Mouse (Mus musculus) testis, adult 2 months (tissue): ENCODE measurements around the gene Cel. TPM values are rescaled to one million over a fixed set of nuclear protein-coding genes. Genes with fewer than 3 reads are reported as not detected.

Experiments
- H3K27ac ChIP-seq: fragments of 200-500 bp; 2 replicates; pipeline ENCODE4 v1.5.1; 2012; ENCODE audit warnings: low read depth, low read length; ENCODE audit not compliant: control insufficient read depth, insufficient read depth
- H3K27me3 ChIP-seq: fragments of 200-500 bp; 2 replicates; pipeline ENCODE4 v1.6.1; 2012; ENCODE audit warnings: mild to moderate bottlenecking, low read length, moderate library complexity; ENCODE audit not compliant: control insufficient read depth, insufficient read depth
- H3K36me3 ChIP-seq: fragments of 200-500 bp; 2 replicates; pipeline ENCODE4 v1.6.1; 2012; ENCODE audit warnings: mild to moderate bottlenecking, low read length; ENCODE audit not compliant: control insufficient read depth, insufficient read depth
- H3K4me1 ChIP-seq: fragments of 200-500 bp; 2 replicates; pipeline ENCODE4 v1.6.1; 2012; ENCODE audit warnings: low read length; ENCODE audit not compliant: control insufficient read depth, insufficient read depth
- H3K4me3 ChIP-seq: fragments of 200-500 bp; 2 replicates; pipeline ENCODE4 v1.5.1; 2012; ENCODE audit warnings: low read depth, mild to moderate bottlenecking, low read length, moderate library complexity, mixed read lengths; ENCODE audit not compliant: control insufficient read depth
- CTCF ChIP-seq: fragments of 200-500 bp; IDR thresholded peaks from 2 replicates; pipeline ENCODE4 v1.5.1; 2012; ENCODE audit warnings: low read depth, mild to moderate bottlenecking, inconsistent platforms, low read length, moderate library complexity; ENCODE audit not compliant: control insufficient read depth, insufficient read depth, insufficient replicate concordance
- POLR2A ChIP-seq: fragments of 200-500 bp; IDR thresholded peaks from 2 replicates; pipeline ENCODE4 v1.6.1; 2012; ENCODE audit warnings: low read depth, mild to moderate bottlenecking, inconsistent platforms, low read length, moderate library complexity; ENCODE audit not compliant: control insufficient read depth
- polyA plus RNA-seq: library from polyadenylated mRNA; depleted of rRNA; stranded (reverse); fragments of >200 nt; gene quantifications from 2 replicates; pipeline ENCODE4 v1.2.3, GENCODE M21; 2012; rRNA removed

Gene Cel
- 0.24 and 0.47 TPM in 2 replicates for polyA plus RNA-seq

GRCm38 (mm10) chr2:28563303-28563702 lies at the start of gene Cel:
Gene Cel (minus strand): TSS chr2:28563403.
- H3K4me1 ChIP-seq: no peaks in the 10 kb centered on the region
- TF ChIP-seq CTCF: no peak
- TF ChIP-seq POLR2A: no peak
- no peak within 1 kb of the TSS for H3K4me3 ChIP-seq
- peaks cover under 1% of the 10 kb centered on the region; the same call in 1 of the 2 replicates for H3K36me3 ChIP-seq
- no peak within 1 kb of the TSS for H3K27ac ChIP-seq
- H3K27me3 ChIP-seq: no peaks in the 10 kb centered on the region

GRCm38 (mm10) chr2:28612436-28613063 lies 49.3 kb upstream of the Cel start:
- Histone ChIP-seq H3K27ac (no peak overlapping the region), H3K36me3 (no peaks in the 10 kb centered on the region), H3K4me3 (no peak overlapping the region), H3K27me3 (no peaks in the 10 kb centered on the region), H3K4me1 (peaks cover 2% of the 10 kb centered on the region)
- no peak for TF ChIP-seq POLR2A
- TF ChIP-seq CTCF: no peak

DNA sequence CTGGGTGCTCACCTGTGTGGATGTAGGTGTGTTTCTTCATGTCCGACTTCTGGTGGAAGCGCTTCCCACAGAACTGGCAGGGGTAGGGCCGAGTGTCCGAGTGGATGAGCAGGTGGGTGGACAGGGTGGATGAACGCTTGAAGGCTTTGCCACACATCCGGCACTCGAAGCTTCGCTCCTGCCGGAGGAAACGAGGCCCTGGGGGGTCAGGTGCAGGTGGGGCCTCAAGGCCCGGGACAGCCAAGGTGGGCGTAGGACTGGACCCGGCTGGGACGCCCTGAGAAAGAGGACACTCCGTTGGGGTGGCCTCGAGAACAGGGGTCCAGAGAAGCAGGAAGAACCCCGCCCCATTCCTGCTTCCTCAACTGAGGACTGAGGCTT lies 48.2 kb upstream of the Cel start:
- H3K27me3 ChIP-seq: no peaks in the 10 kb centered on the region
- TF ChIP-seq CTCF: no peak
- TF ChIP-seq POLR2A: no peak
- no peak overlapping the region for H3K27ac ChIP-seq

DNA sequence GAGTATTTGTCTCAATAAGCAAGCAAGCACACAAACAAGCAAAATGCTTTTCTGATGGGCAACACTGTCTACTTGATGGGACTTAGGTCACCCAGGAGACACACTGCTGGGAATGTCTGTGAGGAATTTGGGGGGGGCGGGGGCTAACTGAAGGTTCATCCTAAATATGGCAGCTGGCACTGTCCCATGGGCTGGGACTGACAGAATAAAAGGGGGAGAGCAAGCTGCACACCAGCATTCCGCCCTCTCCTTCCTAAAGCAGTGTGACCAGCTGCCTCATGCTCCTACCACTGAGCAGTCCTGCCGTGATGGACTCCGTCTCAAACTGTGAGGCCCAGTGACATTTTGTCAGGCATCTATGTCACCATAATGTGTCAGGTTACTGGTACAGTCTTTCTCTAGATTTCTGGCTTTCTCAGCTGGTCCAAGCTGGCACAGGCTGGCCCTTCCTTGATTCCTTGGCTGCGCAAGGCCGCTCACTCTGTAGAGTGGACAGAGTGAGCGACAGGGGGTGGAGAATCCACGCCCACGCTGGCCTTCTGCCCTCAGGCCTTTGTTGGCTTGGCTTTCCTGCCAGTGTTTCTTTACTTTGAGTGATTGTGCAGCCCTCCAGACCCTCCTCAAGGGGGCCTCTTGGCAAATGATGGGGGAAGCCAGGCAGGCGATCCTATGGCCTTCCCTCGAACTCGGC lies 47.7 kb upstream of the Cel start:
- H3K4me1 ChIP-seq: peaks cover 2% of the 10 kb centered on the region
- H3K36me3 ChIP-seq: no peaks in the 10 kb centered on the region
- H3K4me3 ChIP-seq: no peak overlapping the region
- TF ChIP-seq POLR2A (no peak), CTCF (no peak)
- no peak overlapping the region for H3K27ac ChIP-seq
- no peaks in the 10 kb centered on the region for H3K27me3 ChIP-seq

More for the DNA sequence above, 48.2 kb upstream of the Cel start:
- Histone ChIP-seq H3K4me1 (peaks cover 2% of the 10 kb centered on the region), H3K36me3 (no peaks in the 10 kb centered on the region), H3K4me3 (no peak overlapping the region)

- TF ChIP-seq CTCF (no peak), POLR2A (no peak)
Measured at GRCm38 (mm10) chr2:28609851-28610250, 46.6 kb upstream of the Cel start.

GRCm38 (mm10) chr2:28607341-28608165 lies 44.4 kb upstream of the Cel start:
- Histone ChIP-seq H3K4me3 (no peak overlapping the region), H3K36me3 (no peaks in the 10 kb centered on the region), H3K27me3 (no peaks in the 10 kb centered on the region), H3K27ac (no peak overlapping the region), H3K4me1 (peaks cover 2% of the 10 kb centered on the region)
- TF ChIP-seq CTCF (no peak), POLR2A (no peak)

More at GRCm38 (mm10) chr2:28609851-28610250, 46.6 kb upstream of the Cel start:
- H3K4me3 ChIP-seq: no peak overlapping the region
- H3K4me1 ChIP-seq: peaks cover 2% of the 10 kb centered on the region
- H3K27me3 ChIP-seq: no peaks in the 10 kb centered on the region
- H3K27ac ChIP-seq: no peak overlapping the region
- no peaks in the 10 kb centered on the region for H3K36me3 ChIP-seq
